ENCODE assay signal across 8 mouse cellular contexts in genomic region chr17:17837426-17837825, GRCm38 (mm10). TPM values are rescaled to one million over a fixed set of nuclear protein-coding genes. Genes with fewer than 3 reads are reported as not detected.
DNase-seq lines count a peak whose midpoint lies in the region; ATAC-seq and TF ChIP-seq lines count a peak whose summit lies in the region.

No protein-coding gene starts in this region.

- no peaks in the 10 kb centered on the region for H3K36me3 ChIP-seq in liver, adult 2 months (ENCODE audit: control insufficient read depth, insufficient read depth, low read length)
- no peaks in the 10 kb centered on the region; the same call in 1 of the 2 replicates for H3K36me3 ChIP-seq in forebrain, embryonic 11.5 days (ENCODE audit: control insufficient read depth, insufficient read depth, low read length)

- H3K4me3 ChIP-seq in liver, adult 2 months (ENCODE audit: insufficient read depth, low read depth, low read length): peak overlapping the region; percentile 49; the same call in 1 of the 2 replicates
- peak overlapping the region; percentile 80 for H3K4me3 ChIP-seq in cerebellum, adult 2 months (replicated peaks; ENCODE audit: insufficient read depth, low read depth, low read length)
- H3K4me3 ChIP-seq in forebrain, embryonic 11.5 days (ENCODE audit: low read depth, low read length): peak overlapping the region; percentile 40

- H3K4me1 ChIP-seq in liver, adult 2 months (ENCODE audit: control insufficient read depth, insufficient read depth, low read length): 0 out of 2 replicates have a peak, but pooled peaks cover 2% of the 10 kb centered on the region
- peaks cover 4% of the 10 kb centered on the region for H3K4me1 ChIP-seq in cerebellum, adult 2 months (ENCODE audit: control insufficient read depth, insufficient read depth, low read length)
- H3K4me1 ChIP-seq in forebrain, embryonic 11.5 days (replicated peaks; ENCODE audit: control insufficient read depth, insufficient read depth, low read length): peaks cover 15% of the 10 kb centered on the region; the same call in 1 of the 2 replicates

- H3K27me3 ChIP-seq in liver, adult 2 months (ENCODE audit: control insufficient read depth, insufficient read depth, low read length): no peaks in the 10 kb centered on the region
- H3K27me3 ChIP-seq in cerebellum, adult 2 months (ENCODE audit: control insufficient read depth, insufficient read depth, low read length): no peaks in the 10 kb centered on the region
- no peaks in the 10 kb centered on the region for H3K27me3 ChIP-seq in forebrain, embryonic 11.5 days (ENCODE audit: control insufficient read depth, insufficient read depth, low read length)

- no peak for TF ChIP-seq CTCF in liver, adult 2 months (IDR thresholded peaks at IDR 0.05; ENCODE audit: low read depth, low read length)
- no peak for TF ChIP-seq CTCF in cerebellum, adult 2 months (IDR thresholded peaks at IDR 0.05; ENCODE audit: borderline replicate concordance, insufficient read depth, low read depth, low read length)

- peak overlapping the region; percentile 60 for H3K4me2 ChIP-seq in forebrain, embryonic 11.5 days (ENCODE audit: low read depth, low read length, severe bottlenecking)

- H3K9ac ChIP-seq in liver, adult 2 months (ENCODE audit: low read depth, low read length): peak overlapping the region; percentile 56
- H3K9ac ChIP-seq in forebrain, embryonic 11.5 days (ENCODE audit: low read length): peak overlapping the region; percentile 54

- DNase-seq in liver, adult 2 months (ENCODE audit: extremely low read depth, low read depth, low spot score): no peak
- no peak for DNase-seq in liver
- peak in 1 of 2 experiments; percentile 50 for DNase-seq in cerebellum, adult 2 months
- DNase-seq in forebrain, embryonic 11.5 days (ENCODE audit: low spot score): peak; percentile 60
- DNase-seq in kidney, postnatal 36 days: peak; percentile 18 to 40
- DNase-seq in neural tube, embryonic 10.5 days (ENCODE audit: extremely low spot score, low spot score): peak; percentile 46
- DNase-seq in spleen, adult 18-20 months: no peak
- DNase-seq in spleen, postnatal 4 days (ENCODE audit: low spot score in 2 of 2): no peak

- H3K79me2 ChIP-seq in liver, adult 2 months (ENCODE audit: control insufficient read depth, insufficient read depth, low read length): no peaks in the 10 kb centered on the region

- WGBS in liver, adult 2 months: 24% methylated on average over 13 of the region's 13 CpGs
- WGBS in cerebellum, adult 2 months: 7% methylated on average over 13 of the region's 13 CpGs
- WGBS in forebrain, embryonic 11.5 days: 4% methylated on average over 13 of the region's 13 CpGs

- peak overlapping the region; percentile 35 for H3K27ac ChIP-seq in liver, adult 2 months (replicated peaks; ENCODE audit: insufficient read depth, low read depth, low read length)
- H3K27ac ChIP-seq in cerebellum, adult 2 months (ENCODE audit: insufficient read depth, low read length): peak overlapping the region; percentile 78
- H3K27ac ChIP-seq in forebrain, embryonic 11.5 days (ENCODE audit: low read depth, low read length): peak overlapping the region; percentile 57

- ATAC-seq in forebrain, embryonic 11.5 days (replicated peaks; ENCODE audit: low FRiP score): peak; percentile 5; the same call in 1 of the 2 replicates

- no peaks in the 10 kb centered on the region for H3K9me3 ChIP-seq in forebrain, embryonic 11.5 days (ENCODE audit: control insufficient read depth, low read length)

- TF ChIP-seq POLR2A in liver, adult 2 months (IDR thresholded peaks at IDR 0.05; ENCODE audit: extremely low read depth, insufficient read depth, low read length): no peak
- TF ChIP-seq POLR2A in cerebellum, adult 2 months (IDR thresholded peaks at IDR 0.05; ENCODE audit: borderline replicate concordance, insufficient read depth, low read length): no peak

RNA-seq across cellular contexts. Expression of gene Spaca6, which starts 10.5 kb away (rescaled TPM):
- total RNA-seq in liver, adult 2 months (2014; rRNA removed): 2.9 and 3.1 TPM in 2 replicates
- 1.9 and 6.5 TPM in 2 replicates for polyA plus RNA-seq in liver, adult 2 months (2012; rRNA removed)
- polyA plus RNA-seq in cerebellum, adult 2 months (2012; rRNA removed): 132 and 138 TPM in 2 replicates
- 38.3 and 43.0 TPM in 2 replicates for polyA plus RNA-seq in forebrain, embryonic 11.5 days (2014; fragmentation: Nextera tagmentation; extraction: Ambion mirVana)

RNA-seq across cellular contexts. Expression of gene Has1, which starts 17.6 kb away (rescaled TPM):
- total RNA-seq in liver, adult 2 months (2014; rRNA removed): not detected in 2 replicates
- not detected in 2 replicates for polyA plus RNA-seq in liver, adult 2 months (2012; rRNA removed)
- 0.78 and 0.93 TPM in 2 replicates for polyA plus RNA-seq in cerebellum, adult 2 months (2012; rRNA removed)
- 1.3 and 1.5 TPM in 2 replicates for polyA plus RNA-seq in forebrain, embryonic 11.5 days (2014; fragmentation: Nextera tagmentation; extraction: Ambion mirVana)

RNA-seq across cellular contexts. Expression of gene Fpr1, which starts 46.3 kb away (rescaled TPM):
- total RNA-seq in liver, adult 2 months (2014; rRNA removed): 6.3 and 8.5 TPM in 2 replicates
- 1.9 and 4.7 TPM in 2 replicates for polyA plus RNA-seq in liver, adult 2 months (2012; rRNA removed)
- not detected in 2 replicates for polyA plus RNA-seq in cerebellum, adult 2 months (2012; rRNA removed)
- 0.20 TPM in 1 of 2 replicates, not detected in the other for polyA plus RNA-seq in forebrain, embryonic 11.5 days (2014; fragmentation: Nextera tagmentation; extraction: Ambion mirVana)

RNA-seq across cellular contexts. Expression of gene Fpr2, which starts 50.2 kb away (rescaled TPM):
- total RNA-seq in liver, adult 2 months (2014; rRNA removed): 2.3 and 2.7 TPM in 2 replicates
- 0.49 and 0.98 TPM in 2 replicates for polyA plus RNA-seq in liver, adult 2 months (2012; rRNA removed)
- polyA plus RNA-seq in cerebellum, adult 2 months (2012; rRNA removed): 0.52 and 1.0 TPM in 2 replicates
- polyA plus RNA-seq in forebrain, embryonic 11.5 days (2014; fragmentation: Nextera tagmentation; extraction: Ambion mirVana): not detected in 2 replicates

RNA-seq across cellular contexts. Expression of gene Fpr3, which starts 50.2 kb away (rescaled TPM):
- not detected in 2 replicates for total RNA-seq in liver, adult 2 months (2014; rRNA removed)
- not detected in 2 replicates for polyA plus RNA-seq in liver, adult 2 months (2012; rRNA removed)
- not detected in 2 replicates for polyA plus RNA-seq in cerebellum, adult 2 months (2012; rRNA removed)
- not detected in 2 replicates for polyA plus RNA-seq in forebrain, embryonic 11.5 days (2014; fragmentation: Nextera tagmentation; extraction: Ambion mirVana)

Comparison
In these comparisons a context has a peak if more than half of its experiments do, and no peak if none do; other contexts are left out.
1. DNase-seq: peak in forebrain, embryonic 11.5 days (single experiment), kidney, postnatal 36 days (2 of 2) and neural tube, embryonic 10.5 days (single experiment); none in liver, adult 2 months (single experiment), liver (single experiment), spleen, adult 18-20 months (0 of 2) and spleen, postnatal 4 days (0 of 2).
2. Peak in every context shown above with its lines, with median percentiles within 50 percentile points of each other: H3K27ac ChIP-seq and H3K4me3 ChIP-seq.